Mouse (Mus musculus) frontal cortex, postnatal 25 days (tissue): ENCODE data around the gene Dnajb11.

Source experiments
- DNase-seq, 2 experiments: peaks; one replicate each; pipeline ENCODE4 v3.0.0; 2022; ENCODE audit warnings: low spot score in 2 of 2

Gene Dnajb11

GRCm38 (mm10) chr16:22857431-22858113 is at the start of gene Dnajb11, which contains the start of gene Tbccd1:
Gene Dnajb11 (plus strand): TSS chr16:22857845.
Gene Tbccd1 (minus strand): TSS chr16:22857669.
- peak; percentile 98 to 99 for DNase-seq

GRCm38 (mm10) chr16:22811477-22811876 is 46.2 kb upstream of the Dnajb11 start, which contains the start of gene Crygs:
Gene Crygs (minus strand): TSS chr16:22811577.
- no peak for DNase-seq

GRCm38 (mm10) chr16:22820731-22821130 is 36.9 kb upstream of the Dnajb11 start:
- DNase-seq = peak; percentile 10 to 37

- no peak for DNase-seq
Measured at GRCm38 (mm10) chr16:22832932-22833525, 24.6 kb upstream of the Dnajb11 start.

GRCm38 (mm10) chr16:22839146-22839857 is 18.3 kb upstream of the Dnajb11 start:
- no peak for DNase-seq

GRCm38 (mm10) chr16:22842871-22843270 is 14.8 kb upstream of the Dnajb11 start:
- no peak for DNase-seq

GRCm38 (mm10) chr16:22844061-22844801 is 13.4 kb upstream of the Dnajb11 start:
- DNase-seq = peak; percentile 53 to 66

GRCm38 (mm10) chr16:22844834-22845233 is 12.8 kb upstream of the Dnajb11 start:
- no peak for DNase-seq

GRCm38 (mm10) chr16:22845481-22845880 is 12.2 kb upstream of the Dnajb11 start:
- no peak for DNase-seq

GRCm38 (mm10) chr16:22847686-22848085 is 10.0 kb upstream of the Dnajb11 start:
- no peak for DNase-seq

GRCm38 (mm10) chr16:22848331-22848730 is 9.3 kb upstream of the Dnajb11 start:
- no peak for DNase-seq

GRCm38 (mm10) chr16:22852709-22853108 is 4.9 kb upstream of the Dnajb11 start:
- no peak for DNase-seq

GRCm38 (mm10) chr16:22856773-22857172 is 872 bp upstream of the Dnajb11 start:
- DNase-seq = no peak

- no peak for DNase-seq
Measured at GRCm38 (mm10) chr16:22872397-22872796, 14.8 kb downstream of the Dnajb11 start.

- no peak for DNase-seq
Measured at GRCm38 (mm10) chr16:22873369-22873768, 15.7 kb downstream of the Dnajb11 start.

- no peak for DNase-seq
Measured at GRCm38 (mm10) chr16:22876218-22877043, 18.8 kb downstream of the Dnajb11 start.

GRCm38 (mm10) chr16:22877660-22878390 is 20.2 kb downstream of the Dnajb11 start:
- DNase-seq = no peak

- no peak for DNase-seq
Measured at GRCm38 (mm10) chr16:22878716-22879115, 21.1 kb downstream of the Dnajb11 start.

GRCm38 (mm10) chr16:22879945-22880595 is 22.4 kb downstream of the Dnajb11 start:
- DNase-seq = no peak

GRCm38 (mm10) chr16:22880900-22881299 is 23.3 kb downstream of the Dnajb11 start:
- DNase-seq = no peak
